Mouse (Mus musculus) layer of hippocampus, adult 9-10 months (tissue): ENCODE measurements around the gene Glrx.
"Not testable (repeated sequence)": the region's sequence is repeated elsewhere in the genome, so short reads cannot be mapped to it uniquely, and the experiment has no call there.

Experiments
- DNase-seq: peaks from one replicate; pipeline ENCODE4 v3.0.0; 2022; ENCODE audit warnings: low spot score

Gene Glrx

GRCm38 (mm10) chr13:75835461-75835860 is 4.2 kb upstream of the Glrx start:
- DNase-seq, result no peak

GRCm38 (mm10) chr13:75838506-75838905 is 1.2 kb upstream of the Glrx start:
- no peak for DNase-seq

GRCm38 (mm10) chr13:75840752-75841285 is 1.2 kb downstream of the Glrx start:
- DNase-seq, result no peak

- DNase-seq, result no peak
Measured at GRCm38 (mm10) chr13:75841950-75842349, 2.3 kb downstream of the Glrx start.

GRCm38 (mm10) chr13:75843331-75843730 is 3.7 kb downstream of the Glrx start:
- DNase-seq, result no peak

- no peak for DNase-seq
Measured at GRCm38 (mm10) chr13:75843993-75844683, 4.5 kb downstream of the Glrx start.

GRCm38 (mm10) chr13:75844833-75845518 is 5.3 kb downstream of the Glrx start:
- no peak for DNase-seq

GRCm38 (mm10) chr13:75845519-75846166 is 6.0 kb downstream of the Glrx start:
- no peak for DNase-seq

- DNase-seq, result no peak
Measured at GRCm38 (mm10) chr13:75847027-75847426, 7.4 kb downstream of the Glrx start.

- no peak for DNase-seq
Measured at GRCm38 (mm10) chr13:75852027-75852426, 12.4 kb downstream of the Glrx start.

- no peak for DNase-seq
Measured at GRCm38 (mm10) chr13:75853118-75853517, 13.4 kb downstream of the Glrx start.

GRCm38 (mm10) chr13:75859264-75859844 is 19.7 kb downstream of the Glrx start:
- no peak for DNase-seq

GRCm38 (mm10) chr13:75865486-75866184 is 26.0 kb downstream of the Glrx start:
- no peak for DNase-seq

GRCm38 (mm10) chr13:75867876-75868275 is 28.2 kb downstream of the Glrx start:
- no peak for DNase-seq

- no peak for DNase-seq
Measured at GRCm38 (mm10) chr13:75874608-75875376, 35.1 kb downstream of the Glrx start.

GRCm38 (mm10) chr13:75876188-75876587 is 36.5 kb downstream of the Glrx start:
- not testable (repeated sequence) for DNase-seq

- DNase-seq, result no peak
Measured at GRCm38 (mm10) chr13:75876592-75876991, 36.9 kb downstream of the Glrx start.

- DNase-seq, result peak; percentile 63
Measured at GRCm38 (mm10) chr13:75877907-75878306, 38.2 kb downstream of the Glrx start.

GRCm38 (mm10) chr13:75879756-75880155 is 40.1 kb downstream of the Glrx start:
- DNase-seq, result no peak

GRCm38 (mm10) chr13:75880501-75880900 is 40.8 kb downstream of the Glrx start:
- DNase-seq, result no peak

GRCm38 (mm10) chr13:75883792-75884191 is 44.1 kb downstream of the Glrx start:
- DNase-seq, result no peak
